Mouse (Mus musculus) MEL (cell line): ENCODE measurements around the gene Zfp385b.

ENCODE experiments used
- CTCF ChIP-seq, 3 experiments: IDR thresholded peaks in 2 of 3; conservative IDR thresholded peaks in 1 of 3; 2 replicates each; pipeline ENCODE4 v1.5.1; 2011 to 2012; ENCODE audit warnings: low read length in 3 of 3, low read depth in 2 of 3, mild to moderate bottlenecking in 2 of 3, improper control_type of control experiment in 1 of 3, inconsistent platforms in 1 of 3, mixed read lengths in 1 of 3, moderate library complexity in 1 of 3; ENCODE audit not compliant: control insufficient read depth in 1 of 3, insufficient read depth in 1 of 3, poor library complexity in 1 of 3, severe bottlenecking in 1 of 3
- E2F4 ChIP-seq: IDR thresholded peaks from 2 replicates; pipeline ENCODE4 v1.6.1; 2011; ENCODE audit warnings: low read depth, low read length, improper control_type of control experiment, borderline replicate concordance
- POLR2A ChIP-seq, 2 experiments: IDR thresholded peaks; 2 replicates each; pipeline ENCODE4 v1.6.1; 2011 to 2012; ENCODE audit warnings: low read length in 2 of 2, mild to moderate bottlenecking in 2 of 2, control low read depth in 1 of 2, improper control_type of control experiment in 1 of 2, low read depth in 1 of 2, moderate library complexity in 1 of 2; ENCODE audit not compliant: control insufficient read depth in 1 of 2, insufficient read depth in 1 of 2, poor library complexity in 1 of 2
- SIN3A ChIP-seq: IDR thresholded peaks from 2 replicates; pipeline ENCODE4 v1.6.1; 2012; ENCODE audit warnings: low read length, improper control_type of control experiment, inconsistent platforms

- TF ChIP-seq SIN3A (no peak), CTCF (IDR thresholded peaks at IDR 0.05 in 2 of 3, conservative IDR thresholded peaks at IDR 0.05 in 1 of 3; ENCODE audit: control insufficient read depth in 1 of 3, insufficient read depth in 1 of 3, low read depth in 2 of 3, low read length in 3 of 3, poor library complexity in 1 of 3, severe bottlenecking in 1 of 3) (no peak), POLR2A (IDR thresholded peaks at IDR 0.05; ENCODE audit: control insufficient read depth in 1 of 2, insufficient read depth in 1 of 2, low read depth in 1 of 2, low read length in 2 of 2, poor library complexity in 1 of 2) (no peak), E2F4 (no peak)
Observed at GRCm38 (mm10) chr2:77502458-77502857, 317.0 kb downstream of the Zfp385b start.
